13 mouse cellular contexts compared by ENCODE assay signal in the genomic region with DNA sequence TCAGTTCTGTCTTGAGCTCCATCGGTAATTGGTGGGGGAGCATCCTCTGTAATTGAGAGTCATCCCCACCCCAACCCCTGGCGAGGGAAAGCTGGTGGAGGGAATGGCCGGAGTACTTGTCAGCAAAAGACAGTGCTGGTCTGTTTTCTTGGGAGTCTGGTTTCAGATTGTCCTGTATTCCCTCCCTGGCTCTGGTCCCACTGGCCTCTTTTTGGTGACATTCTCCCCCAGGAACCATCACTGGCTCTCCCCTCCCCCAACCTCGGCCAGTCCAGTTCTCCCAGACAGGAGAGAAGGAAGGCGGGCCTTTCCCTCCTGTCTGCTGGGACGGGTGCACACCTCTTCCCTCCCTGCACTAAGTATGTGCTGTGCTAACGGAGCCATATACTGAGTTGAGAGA. TPM values are rescaled to one million over a fixed set of nuclear protein-coding genes. Genes with fewer than 3 reads are reported as not detected.
DNase-seq lines count a peak whose midpoint lies in the region.
"Had no signal": no experiment of that assay in that cellular context is flagged by ENCODE, and none has a peak within 500 bp of the region (broad histone marks: within the 10 kb centered on the region; RNA-seq: fewer than 3 reads in every experiment).

No protein-coding gene starts in this region.

- intact Hi-C loops in left cerebral cortex, postnatal 14 days (cut with DNase I): no loop called here

- DNase-seq in frontal cortex, postnatal 14 days (ENCODE audit: low spot score in 2 of 2): peak; percentile 36 to 43
- no peak for DNase-seq in frontal cortex, postnatal 25 days (ENCODE audit: low spot score in 2 of 2)
- DNase-seq in left cerebral cortex, postnatal 14 days (ENCODE audit: low spot score in 2 of 2): peak; percentile 49 to 67
- no peak for DNase-seq in left cerebral cortex, adult 11 months (ENCODE audit: low spot score)
- peak; percentile 45 for DNase-seq in right cerebral cortex, postnatal 14 days
- DNase-seq in right cerebral cortex, adult 2 months (ENCODE audit: low spot score in 2 of 2): no peak
- peak; percentile 65 to 66 for DNase-seq in layer of hippocampus, postnatal 10 days (ENCODE audit: low spot score in 2 of 2)
- DNase-seq: adrenal gland, postnatal 36 days; gastrocnemius, postnatal 10 days; kidney, postnatal 14 days; liver, embryonic 13.5 days; lung, postnatal 10 days; thymus, postnatal 25 days had no signal

RNA-seq across cellular contexts. Expression of a gene that starts 6.3 kb away (rescaled TPM):
- 10 to 100 TPM; 36.4 to 44.8 TPM for total RNA-seq in left cerebral cortex, postnatal 14 days (2021)
- total RNA-seq in layer of hippocampus, postnatal 10 days (2021): 10 to 100 TPM; 67.0 to 77.7 TPM

RNA-seq across cellular contexts. Expression of a gene that starts 7.5 kb away (rescaled TPM):
- total RNA-seq in left cerebral cortex, postnatal 14 days (2021): 100 to 1,000 TPM; 148 to 154 TPM
- 100 to 1,000 TPM; 166 to 176 TPM for total RNA-seq in layer of hippocampus, postnatal 10 days (2021)

RNA-seq across cellular contexts. Expression of a gene that starts 24.1 kb away (rescaled TPM):
- 1 to 10 TPM in 1 of 2 experiments, under 1 TPM in 1; 0.97 to 2.6 TPM for total RNA-seq in left cerebral cortex, postnatal 14 days (2021)
- total RNA-seq in layer of hippocampus, postnatal 10 days (2021): 1 to 10 TPM; 2.2 to 2.5 TPM

RNA-seq across cellular contexts. Expression of a gene that starts 30.2 kb away (rescaled TPM):
- 10 to 100 TPM; 41.0 to 43.6 TPM for total RNA-seq in left cerebral cortex, postnatal 14 days (2021)
- 10 to 100 TPM; 66.9 to 67.8 TPM for total RNA-seq in layer of hippocampus, postnatal 10 days (2021)

RNA-seq across cellular contexts. Expression of a gene that starts 47.2 kb away (rescaled TPM):
- total RNA-seq in left cerebral cortex, postnatal 14 days (2021): 1 to 10 TPM; 2.8 to 5.7 TPM
- 1 to 10 TPM; 1.3 to 1.9 TPM for total RNA-seq in layer of hippocampus, postnatal 10 days (2021)

Comparison
In these comparisons a context has a peak if more than half of its experiments do, and no peak if none do; other contexts are left out.
1. DNase-seq: peak in frontal cortex, postnatal 14 days (2 of 2), left cerebral cortex, postnatal 14 days (2 of 2), right cerebral cortex, postnatal 14 days (single experiment) and layer of hippocampus, postnatal 10 days (2 of 2); none in frontal cortex, postnatal 25 days (0 of 2), left cerebral cortex, adult 11 months (single experiment) and right cerebral cortex, adult 2 months (0 of 2).